Mouse (Mus musculus) stomach, postnatal 0 days (tissue): ENCODE results near the gene Tgfbi. TPM values are rescaled to one million over a fixed set of nuclear protein-coding genes. Genes with fewer than 3 reads are reported as not detected.

Source experiments
- ATAC-seq: fragments of 200-750 bp; cut with Nextera tagmentation; 2 replicates; pipeline ENCODE4 v1.8.0; 2017; ENCODE audit not compliant: low FRiP score, low TSS enrichment
- DNase-seq: peaks from one replicate; pipeline ENCODE4 v3.0.0-alpha.2; 2016; ENCODE audit warnings: low spot score
- H3K27ac ChIP-seq: fragments of 300-500 bp; sonication (generic); replicated peaks from 2 replicates; pipeline ENCODE4 v1.5.1; 2014; ENCODE audit warnings: mild to moderate bottlenecking, control low read depth
- H3K27me3 ChIP-seq: fragments of 300-500 bp; sonication (generic); 2 replicates; pipeline ENCODE4 v1.6.1; 2014; ENCODE audit warnings: low read length; ENCODE audit not compliant: control insufficient read depth, insufficient read depth
- H3K36me3 ChIP-seq: fragments of 300-500 bp; sonication (generic); 2 replicates; pipeline ENCODE4 v1.6.1; 2014; ENCODE audit warnings: low read length, mixed read lengths; ENCODE audit not compliant: control insufficient read depth, insufficient read depth
- H3K4me1 ChIP-seq: fragments of 300-500 bp; sonication (generic); replicated peaks from 2 replicates; pipeline ENCODE4 v1.6.1; 2014; ENCODE audit warnings: antibody characterized with exemption; ENCODE audit not compliant: control insufficient read depth, insufficient read depth
- H3K4me2 ChIP-seq: fragments of 300-500 bp; sonication (generic); replicated peaks from 2 replicates; pipeline ENCODE4 v1.6.1; 2014; ENCODE audit warnings: low read depth, mild to moderate bottlenecking, control low read depth, moderate library complexity
- H3K4me3 ChIP-seq: fragments of 300-500 bp; sonication (generic); 2 replicates; pipeline ENCODE4 v1.5.1; 2014; ENCODE audit warnings: low read depth, low read length, control low read depth
- H3K9ac ChIP-seq: fragments of 300-500 bp; sonication (generic); 2 replicates; pipeline ENCODE4 v1.6.1; 2014; ENCODE audit warnings: mild to moderate bottlenecking, low read length, control low read depth, mixed read lengths
- H3K9me3 ChIP-seq: fragments of 300-500 bp; sonication (generic); 2 replicates; pipeline ENCODE4 v1.6.1; 2016; ENCODE audit warnings: low read length; ENCODE audit not compliant: control insufficient read depth
- CTCF ChIP-seq: IDR thresholded peaks from 2 replicates; pipeline ENCODE4 v1.5.1; 2016; ENCODE audit warnings: antibody characterized with exemption, low read depth, mild to moderate bottlenecking, moderate library complexity
- EP300 ChIP-seq: optimal IDR thresholded peaks from 2 replicates; pipeline ENCODE3; 2016; ENCODE audit warnings: antibody characterized with exemption
- WGBS: fragments of 180-500 bp; shearing (Covaris S2); extraction: QIAGEN DNeasy Blood & Tissue Kit; methylation state at CpG from one replicate; pipeline ENCODE4 v1.1.7; 2014; 5-methylcytosine and 5-hydroxymethylcytosine counted together
- polyA plus RNA-seq: library from polyadenylated mRNA; unstranded; fragments of >200 nt; fragmentation: Nextera tagmentation; extraction: Ambion mirVana; gene quantifications from 2 replicates; pipeline ENCODE4 v1.2.1, GENCODE M21; 2015

The Tgfbi gene
- polyA plus RNA-seq, 1 experiment from 2014 or later: 149 TPM

DNA sequence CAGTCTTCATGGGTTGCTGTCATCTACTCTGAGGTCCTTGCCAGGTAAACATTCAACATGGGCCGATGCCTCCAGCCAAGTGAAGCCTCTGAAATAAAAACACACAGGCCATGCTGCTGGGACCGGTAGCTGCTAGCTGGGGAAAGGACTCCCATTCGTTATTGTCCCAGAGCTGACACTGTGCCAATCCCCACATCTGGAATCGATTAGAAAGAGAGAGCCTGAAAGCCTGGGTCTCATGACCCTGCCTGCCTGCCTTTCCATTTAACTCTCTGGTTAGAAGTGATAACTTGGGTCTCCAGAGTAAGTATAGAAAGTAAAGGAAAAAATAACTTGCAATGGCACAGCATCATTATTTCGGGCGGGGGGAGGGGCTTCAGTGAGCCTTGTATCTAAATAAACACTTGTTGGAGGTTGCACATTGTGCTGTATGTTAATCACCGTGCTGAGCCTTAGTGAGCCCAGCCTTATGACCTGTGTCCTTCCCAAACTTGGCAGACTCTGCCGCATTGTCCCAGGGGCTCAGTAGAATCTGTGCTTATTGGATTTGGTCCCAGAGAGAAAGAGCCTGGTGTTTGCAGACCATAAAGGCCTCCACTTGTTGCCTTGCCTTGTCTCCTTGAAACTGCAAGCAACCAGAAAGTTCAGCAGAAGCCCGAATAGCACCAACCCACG lies 9.0 kb upstream of the Tgfbi start:
- Histone ChIP-seq H3K9ac (no peak overlapping the region), H3K4me1 (peaks cover 10% of the 10 kb centered on the region), H3K27ac (peak overlapping the region; percentile 76), H3K27me3 (no peaks in the 10 kb centered on the region), H3K36me3 (no peaks in the 10 kb centered on the region), H3K4me3 (no peak overlapping the region), H3K9me3 (no peaks in the 10 kb centered on the region), H3K4me2 (no peak overlapping the region; the same call in 1 of the 2 replicates)
- ATAC-seq: no peak
- 34% methylated on average over 10 of the region's 10 CpGs for WGBS
- DNase-seq: no peak
- TF ChIP-seq EP300 (no peak), CTCF (no peak)

DNA sequence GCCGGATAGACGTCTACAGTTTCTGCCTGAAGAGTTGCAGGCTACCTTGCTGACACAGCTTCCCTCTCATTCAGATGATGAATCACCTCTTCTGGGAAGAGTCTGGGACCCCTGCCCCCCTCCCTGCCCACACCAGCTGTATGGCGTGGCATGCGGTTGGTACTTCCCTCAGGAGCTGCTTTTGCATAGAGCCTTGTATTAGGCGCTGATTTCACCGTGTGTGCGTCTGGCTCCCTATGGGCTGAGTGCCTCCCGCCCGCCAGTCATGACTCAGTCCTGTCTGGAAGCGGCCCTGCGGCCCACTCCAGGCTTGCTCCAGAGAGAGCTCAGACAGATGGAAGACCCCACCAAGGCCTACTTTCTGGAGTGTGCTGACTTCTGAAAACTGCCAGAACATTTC lies 8.1 kb upstream of the Tgfbi start:
- no peaks in the 10 kb centered on the region for H3K36me3 ChIP-seq
- no peak overlapping the region for H3K4me2 ChIP-seq
- 19% methylated on average over 11 of the region's 11 CpGs for WGBS
- peak; percentile 86 for ATAC-seq
- DNase-seq: peak; percentile 61
- TF ChIP-seq EP300 (no peak), CTCF (no peak)
- no peak overlapping the region for H3K4me3 ChIP-seq
- H3K27ac ChIP-seq: peak overlapping the region; percentile 76
- no peak overlapping the region for H3K9ac ChIP-seq
- H3K4me1 ChIP-seq: peaks cover 10% of the 10 kb centered on the region
- no peaks in the 10 kb centered on the region for H3K9me3 ChIP-seq
- no peaks in the 10 kb centered on the region for H3K27me3 ChIP-seq

DNA sequence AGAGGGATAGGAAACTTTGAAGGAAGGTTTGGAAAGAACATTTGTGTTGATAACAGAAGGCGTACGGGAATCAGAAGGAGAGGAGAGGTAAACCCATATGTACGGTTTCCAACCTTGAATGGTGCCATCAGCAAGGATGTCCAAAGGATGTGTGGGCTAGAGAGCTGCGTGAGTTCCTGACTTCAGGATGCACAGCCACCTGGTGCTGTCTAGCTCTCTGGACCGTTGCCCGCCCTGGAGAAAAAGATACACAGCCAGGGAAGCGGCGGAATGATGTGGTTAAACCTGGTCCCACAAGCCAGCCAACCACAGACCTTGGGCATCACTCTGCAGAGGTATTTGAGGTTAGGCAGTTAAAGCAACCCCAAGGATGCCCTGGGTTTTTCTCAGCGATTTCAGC lies 3.8 kb upstream of the Tgfbi start:
- Histone ChIP-seq H3K36me3 (no peaks in the 10 kb centered on the region), H3K4me2 (no peak overlapping the region), H3K9me3 (no peaks in the 10 kb centered on the region), H3K27ac (no peak overlapping the region), H3K4me3 (no peak overlapping the region), H3K9ac (no peak overlapping the region), H3K4me1 (peaks cover 11% of the 10 kb centered on the region), H3K27me3 (no peaks in the 10 kb centered on the region)
- TF ChIP-seq CTCF (no peak), EP300 (no peak)
- ATAC-seq (no peak), DNase-seq (no peak)
- WGBS: 91% methylated on average over 9 of the region's 9 CpGs

DNA sequence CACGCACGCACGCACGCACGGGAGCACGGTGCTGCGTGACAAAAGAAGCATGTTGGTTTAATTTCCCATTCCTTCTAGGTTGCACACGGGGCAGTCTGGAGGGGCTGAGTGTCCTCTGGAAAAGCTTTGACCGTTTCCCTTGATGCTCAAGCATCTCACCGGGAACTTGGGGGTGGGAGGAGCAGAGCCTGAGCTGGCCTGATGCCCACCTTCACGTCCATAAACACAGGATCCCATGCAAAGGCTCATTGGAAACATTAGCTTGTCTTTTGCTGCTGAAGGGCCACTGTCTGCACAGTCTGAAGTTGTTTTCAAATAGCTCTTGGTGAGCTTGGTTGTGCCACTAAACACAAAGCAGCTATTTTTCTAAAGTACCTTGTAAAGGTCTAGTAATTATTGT lies 2.6 kb upstream of the Tgfbi start:
- no peak overlapping the region for H3K4me2 ChIP-seq
- ATAC-seq (no peak), DNase-seq (no peak)
- no peaks in the 10 kb centered on the region for H3K27me3 ChIP-seq
- TF ChIP-seq CTCF: no peak
- TF ChIP-seq EP300: no peak
- WGBS: 52% methylated on average over 11 of the region's 11 CpGs
- H3K9ac ChIP-seq: peak overlapping the region; percentile 2; the same call in 1 of the 2 replicates
- peaks cover 5% of the 10 kb centered on the region; the same call in 1 of the 2 replicates for H3K4me1 ChIP-seq
- peak overlapping the region; percentile 82 for H3K27ac ChIP-seq
- no peak overlapping the region for H3K4me3 ChIP-seq
- no peaks in the 10 kb centered on the region for H3K36me3 ChIP-seq
- no peaks in the 10 kb centered on the region for H3K9me3 ChIP-seq

DNA sequence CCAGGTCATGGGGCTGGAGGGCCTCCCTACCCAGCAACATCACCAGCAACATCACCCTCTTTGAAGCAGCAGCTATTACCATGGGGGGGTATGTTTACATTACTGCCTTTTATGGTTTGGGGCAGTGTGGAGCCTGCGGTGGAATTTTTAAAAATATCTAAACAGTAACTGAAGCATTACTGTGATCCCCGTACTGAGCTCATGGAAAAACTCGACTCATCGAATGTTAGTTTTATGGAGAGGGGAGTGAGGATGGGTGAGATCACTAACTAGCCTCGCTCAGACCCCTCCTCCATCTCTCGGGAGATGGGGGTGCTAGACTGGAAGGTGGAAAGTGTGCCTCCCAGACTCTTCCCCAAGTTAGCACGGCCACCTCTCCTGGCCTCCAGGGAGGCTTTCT lies 2.1 kb upstream of the Tgfbi start:
- Histone ChIP-seq H3K9me3 (no peaks in the 10 kb centered on the region), H3K4me2 (no peak overlapping the region), H3K27me3 (no peaks in the 10 kb centered on the region), H3K4me1 (peaks cover 7% of the 10 kb centered on the region; the same call in 1 of the 2 replicates), H3K36me3 (no peaks in the 10 kb centered on the region), H3K27ac (peak overlapping the region; percentile 82), H3K9ac (no peak overlapping the region), H3K4me3 (no peak overlapping the region)
- peak; percentile 63 for ATAC-seq
- no peak for DNase-seq
- 26% methylated on average over 7 of the region's 7 CpGs for WGBS
- TF ChIP-seq CTCF (no peak), EP300 (peak; percentile 48)

DNA sequence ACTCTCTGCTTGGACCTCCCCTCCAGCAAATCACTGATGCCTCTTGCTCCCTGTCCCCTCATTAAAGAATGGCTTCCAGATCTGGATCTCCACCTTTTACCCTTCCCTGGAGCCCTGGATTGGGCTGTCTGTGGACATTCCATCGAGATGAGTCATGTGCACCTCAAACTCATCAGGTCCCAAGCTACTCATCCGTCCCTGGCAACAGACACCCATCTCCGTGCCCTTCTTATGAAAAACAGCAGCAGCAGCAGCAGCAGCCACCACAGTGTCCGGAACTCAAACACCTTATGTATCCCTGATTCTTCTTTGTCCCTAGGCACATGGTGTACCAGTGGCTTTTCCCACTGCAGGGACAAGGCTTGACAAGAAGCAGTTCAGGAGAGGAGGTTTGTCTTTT lies 1.5 kb upstream of the Tgfbi start:
- Histone ChIP-seq H3K9me3 (no peaks in the 10 kb centered on the region), H3K4me1 (peaks cover 8% of the 10 kb centered on the region; the same call in 1 of the 2 replicates), H3K4me2 (no peak overlapping the region), H3K9ac (no peak overlapping the region), H3K27ac (peak overlapping the region; percentile 82), H3K36me3 (no peaks in the 10 kb centered on the region), H3K27me3 (no peaks in the 10 kb centered on the region), H3K4me3 (no peak overlapping the region)
- 61% methylated on average over 4 of the region's 4 CpGs for WGBS
- DNase-seq (no peak), ATAC-seq (no peak)
- TF ChIP-seq EP300 (no peak), CTCF (no peak)
